Mouse (Mus musculus): Measurements from ENCODE around the gene Adck1. TPM values are rescaled to one million over a fixed set of nuclear protein-coding genes. Genes with fewer than 3 reads are reported as not detected.
"Not testable (repeated sequence)": the region's sequence is repeated elsewhere in the genome, so short reads cannot be mapped to it uniquely, and the experiment has no call there.

The Adck1 gene
- total RNA-seq, 2 experiments from 2014 or later: 25.5 to 27.3 TPM

DNA sequence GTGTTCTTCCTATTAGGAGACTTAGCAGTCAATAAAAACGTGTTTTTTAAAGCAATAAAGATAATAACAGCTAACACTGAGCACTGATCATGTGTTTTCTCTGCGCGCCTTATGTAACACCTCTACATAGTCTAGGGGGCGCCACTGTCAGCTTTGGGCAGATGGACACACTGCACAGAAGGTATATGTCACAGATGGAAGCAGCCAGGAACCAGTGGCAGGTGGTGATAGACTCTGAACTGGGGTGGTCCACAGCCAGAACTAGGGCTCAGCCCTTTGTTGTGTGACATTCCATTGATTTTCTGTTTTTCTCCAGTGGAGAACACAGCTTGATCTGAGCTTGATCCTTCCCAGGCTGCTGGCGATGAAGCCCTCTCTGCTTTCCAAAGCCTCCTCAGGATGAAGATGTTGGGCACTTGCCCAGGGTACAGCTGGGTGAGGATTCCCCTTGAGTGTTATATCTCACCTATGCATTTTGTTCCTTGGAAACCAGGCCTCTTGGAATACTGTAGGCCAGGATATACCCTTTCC lies 107.6 kb downstream of the Adck1 start:
- intact Hi-C loops (cut with DNase I): no loop called here
- no peak for DNase-seq (ENCODE audit: low spot score)

- intact Hi-C loops (cut with DNase I): no loop called here
- DNase-seq (ENCODE audit: low spot score): no peak
Measured at GRCm38 (mm10) chr12:88468691-88469090, 108.3 kb downstream of the Adck1 start.

- intact Hi-C loops (cut with DNase I); DNase-seq (ENCODE audit: low spot score): not testable (repeated sequence)
Measured at GRCm38 (mm10) chr12:88471884-88472283, 111.5 kb downstream of the Adck1 start.

DNA sequence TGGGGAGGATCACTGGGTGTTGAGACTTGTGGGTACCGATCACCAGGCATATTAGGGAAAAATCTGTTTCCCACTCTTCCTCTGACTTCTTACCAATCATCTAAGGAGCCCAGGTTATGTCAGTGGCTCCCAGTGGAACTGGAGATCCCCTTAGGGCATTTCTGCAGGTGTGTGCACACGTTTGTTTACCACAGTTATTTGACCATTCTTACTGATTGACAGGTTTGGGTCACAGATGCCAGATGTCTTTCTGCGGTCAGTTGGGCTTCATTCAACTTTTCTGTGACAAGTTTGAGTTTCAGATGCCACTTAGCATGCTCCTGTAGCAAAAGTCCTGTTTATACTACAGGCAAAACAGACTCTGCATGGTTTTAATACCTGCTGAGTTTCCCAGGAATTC lies 112.5 kb downstream of the Adck1 start:
- DNase-seq (ENCODE audit: low spot score): no peak
- intact Hi-C loops (cut with DNase I): no loop called here

- intact Hi-C loops (cut with DNase I): no loop called here
Measured at GRCm38 (mm10) chr12:88473796-88474195, 113.4 kb downstream of the Adck1 start.

GRCm38 (mm10) chr12:88475833-88476232 lies 115.5 kb downstream of the Adck1 start:
- intact Hi-C loops (cut with DNase I): no loop called here
- no peak for DNase-seq (ENCODE audit: low spot score)

More at GRCm38 (mm10) chr12:88473796-88474195, 113.4 kb downstream of the Adck1 start:
- DNase-seq (ENCODE audit: low spot score): no peak

GRCm38 (mm10) chr12:88476702-88477101 lies 116.3 kb downstream of the Adck1 start:
- intact Hi-C loops (cut with DNase I): no loop called here
- DNase-seq (ENCODE audit: low spot score): no peak

- no peak for DNase-seq (ENCODE audit: low spot score)
- intact Hi-C loops (cut with DNase I): no loop called here
Measured at GRCm38 (mm10) chr12:88481657-88482056, 121.3 kb downstream of the Adck1 start.

- intact Hi-C loops (cut with DNase I): no loop called here
- DNase-seq (ENCODE audit: low spot score): no peak
Measured at GRCm38 (mm10) chr12:88490881-88491280, 130.5 kb downstream of the Adck1 start.

Other genes with a start within 250 kb of the Adck1 start
- not detected for gene Gm10436, start 178.4 kb upstream of the Adck1 start, total RNA-seq (2021)
- gene Gm8332, start 110.5 kb upstream of the Adck1 start, total RNA-seq (2021): not detected
- gene Gm5662, start 86.1 kb upstream of the Adck1 start, total RNA-seq (2021): not detected
- gene Gm5039, start 36.5 kb upstream of the Adck1 start, total RNA-seq (2021): not detected